Mouse (Mus musculus) monocyte, adult 5-6 weeks (primary cell): ENCODE data around the gene Gm45713. TPM values are rescaled to one million over a fixed set of nuclear protein-coding genes. Genes with fewer than 3 reads are reported as not detected.
"Not testable (repeated sequence)": the region's sequence is repeated elsewhere in the genome, so short reads cannot be mapped to it uniquely, and the experiment has no call there.

Source experiments
- ATAC-seq: fragments of 153-309, 156-312 bp; replicated peaks from 2 replicates; pipeline ENCODE4 v1.8.0; 2017; ENCODE audit warnings: mild to moderate bottlenecking; ENCODE audit not compliant: low TSS enrichment, insufficient number of reproducible peaks, severe bottlenecking, poor library complexity, low FRiP score
- total RNA-seq: library from RNA; stranded (forward); fragments of 200-1000, 200-491, 200-594 nt; gene quantifications from 3 replicates; pipeline ENCODE4 v1.2.3, GENCODE M21; 2017

The Gm45713 gene
- total RNA-seq, 1 experiment from 2014 or later, result not detected

DNA sequence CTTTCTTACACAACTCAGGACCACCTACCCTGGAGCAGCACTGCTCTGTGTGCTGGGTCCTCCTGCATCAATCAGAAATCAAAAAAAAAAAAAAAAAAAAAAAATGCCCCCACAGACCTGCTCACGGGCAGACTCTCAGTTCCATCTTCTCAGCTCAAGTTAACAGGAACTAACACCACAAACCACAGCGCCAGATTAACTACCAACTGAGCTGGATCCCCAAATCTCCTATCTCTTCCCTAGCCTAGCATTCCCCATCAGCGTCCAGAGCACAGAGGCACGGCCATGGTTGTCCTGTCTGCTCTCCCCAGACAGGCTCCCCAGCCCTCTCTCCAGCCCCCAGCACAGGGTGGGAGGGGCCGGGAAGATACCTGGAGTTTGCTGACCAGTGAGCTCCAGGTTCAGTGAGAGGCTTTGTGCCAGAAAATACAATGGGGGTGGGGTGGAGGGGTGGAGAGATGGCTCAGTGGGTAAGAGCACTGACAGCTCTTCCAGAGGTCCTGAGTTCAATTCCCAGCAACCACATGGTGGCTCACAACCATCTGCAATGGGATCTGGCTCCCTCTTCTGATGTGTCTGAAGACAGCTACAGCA lies 28.9 kb downstream of the Gm45713 start:
- no peak for ATAC-seq

DNA sequence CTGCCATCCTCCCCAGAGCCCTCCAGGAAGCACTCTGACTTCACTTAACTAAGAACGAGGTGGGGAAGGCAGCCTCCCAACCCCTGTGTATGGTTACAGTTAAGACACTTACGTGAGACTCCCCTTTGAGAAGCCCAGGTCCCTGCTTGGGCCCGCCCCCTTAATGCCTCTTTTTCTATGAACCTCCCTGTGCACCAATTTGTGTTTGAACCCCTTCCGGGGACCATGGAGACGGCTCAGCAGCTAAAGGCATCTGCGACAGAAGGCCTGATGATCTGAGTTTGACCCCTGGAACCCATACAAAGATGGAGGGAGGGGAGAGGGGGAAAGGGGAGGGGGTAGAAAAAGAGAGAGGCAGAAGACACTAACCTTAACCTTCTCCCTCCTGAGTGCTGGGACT lies 29.6 kb downstream of the Gm45713 start:
- no peak for ATAC-seq

DNA sequence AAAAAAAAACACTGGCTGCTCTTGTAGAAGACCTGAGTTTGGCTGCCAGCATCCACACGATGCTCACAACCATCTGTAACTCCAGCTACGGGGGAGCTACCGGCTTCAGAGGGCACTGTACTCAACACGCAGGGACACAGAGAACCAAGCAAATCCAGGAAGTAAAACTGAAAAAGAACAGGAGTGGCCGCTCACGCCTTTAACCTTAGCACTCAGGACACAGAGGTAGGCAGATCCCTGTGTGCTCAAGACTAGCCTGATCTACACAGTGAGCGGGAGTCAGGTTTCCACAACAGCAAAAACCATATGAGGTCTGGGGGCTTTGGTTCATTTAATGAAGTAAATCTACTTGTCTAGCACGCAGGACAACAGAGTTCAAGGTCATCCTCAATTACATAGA lies 30.5 kb downstream of the Gm45713 start:
- ATAC-seq, result no peak

DNA sequence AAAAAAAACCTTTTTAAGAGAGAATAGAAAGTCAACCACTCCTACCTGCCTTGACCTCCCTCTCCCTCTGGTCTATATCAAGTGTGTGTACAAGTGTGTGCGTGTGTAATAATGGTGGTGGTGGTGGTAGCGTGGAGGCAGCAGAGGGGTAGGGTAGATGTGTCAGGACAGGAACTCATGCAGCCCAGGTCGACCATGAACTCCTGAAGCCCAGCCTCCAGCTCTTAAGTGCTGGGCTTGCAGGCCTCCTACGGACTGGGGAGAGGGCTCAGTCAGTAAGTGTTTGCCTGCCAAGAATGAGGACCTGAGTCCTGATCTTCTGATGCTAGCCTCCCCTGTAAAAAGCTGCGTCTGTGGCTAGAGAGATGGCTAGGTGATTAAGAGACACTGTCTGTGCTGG lies 31.1 kb downstream of the Gm45713 start:
- no peak for ATAC-seq

DNA sequence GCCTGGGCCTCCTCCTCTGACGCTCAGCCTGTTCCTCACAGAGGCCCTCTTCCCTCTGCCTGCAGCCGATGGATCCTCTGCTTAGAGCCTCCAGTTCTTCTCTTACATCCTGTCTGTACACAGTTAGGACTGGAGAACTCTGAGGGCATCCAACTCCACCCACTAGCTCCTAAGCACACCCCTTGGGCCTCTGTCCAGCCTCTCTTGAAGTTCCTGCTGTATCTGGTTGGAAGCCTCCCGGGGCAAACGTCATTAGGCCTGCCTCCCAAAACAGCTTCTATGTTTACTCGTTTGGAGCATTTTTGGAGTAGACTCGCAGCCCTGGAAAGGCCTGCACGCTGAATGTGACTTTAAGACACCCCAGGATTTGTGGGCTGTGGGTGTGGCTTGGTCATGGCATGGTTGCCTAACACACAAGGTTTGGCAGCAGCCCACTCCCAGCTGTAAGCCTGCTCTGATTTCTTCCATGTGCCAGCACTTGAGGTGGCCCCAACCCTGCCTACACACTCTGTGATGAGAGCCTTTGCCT lies 32.3 kb downstream of the Gm45713 start, which contains the start of gene Fcgrt:
TSS of gene Fcgrt (minus strand) at position 200 of the 529 bp plus-strand sequence.
- ATAC-seq, result peak; percentile 97

DNA sequence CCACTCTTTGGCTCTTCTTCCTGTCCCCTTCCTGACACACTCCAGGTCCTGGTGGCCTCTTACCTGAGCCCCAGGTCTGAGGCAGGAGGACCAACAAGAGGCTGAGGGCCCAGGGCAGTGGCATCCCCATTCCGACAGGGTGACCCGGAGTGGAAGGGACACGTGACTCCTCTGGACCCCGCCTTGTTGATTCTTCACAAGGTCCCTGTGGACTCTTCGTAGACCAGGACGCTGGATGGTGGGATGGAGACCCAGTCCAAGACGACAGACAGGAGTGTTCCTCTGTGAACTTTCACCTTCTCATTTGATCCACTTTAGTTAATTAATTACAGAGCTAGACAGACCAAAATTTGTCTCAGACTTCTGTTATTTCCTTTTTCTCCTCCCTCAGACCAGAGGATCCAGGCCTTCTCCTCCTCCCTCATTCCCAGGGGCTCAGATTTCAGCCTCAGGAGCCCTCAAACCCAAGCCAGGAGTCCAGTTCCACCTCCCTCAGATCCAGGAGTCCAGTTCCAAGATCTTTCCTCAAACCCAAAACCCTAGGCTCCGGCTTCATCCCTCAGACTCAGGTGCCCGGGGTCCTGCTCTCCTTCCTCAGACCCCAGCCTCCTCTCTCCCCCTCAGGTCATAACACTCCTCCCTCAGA lies 33.0 kb downstream of the Gm45713 start:
- ATAC-seq, result no peak

DNA sequence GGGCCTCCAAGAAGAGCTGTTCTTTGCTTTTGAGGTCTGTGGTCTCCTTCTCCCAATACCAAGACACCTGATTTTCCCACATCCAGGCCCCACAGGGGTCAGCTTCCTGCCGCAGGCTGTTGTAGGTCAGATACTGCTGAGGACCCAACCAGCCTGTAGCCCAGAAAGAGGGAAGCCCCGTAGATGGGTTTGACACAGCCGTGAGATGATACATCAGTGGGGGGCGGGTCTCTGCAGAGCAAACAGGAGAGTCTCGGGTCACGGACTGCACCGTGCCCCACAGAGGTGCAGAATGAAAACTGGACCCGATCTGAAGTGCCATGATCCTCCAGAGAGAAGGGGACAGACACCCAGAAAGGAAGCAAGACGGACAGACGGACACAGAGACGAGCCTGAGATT lies 33.6 kb downstream of the Gm45713 start:
- no peak for ATAC-seq

DNA sequence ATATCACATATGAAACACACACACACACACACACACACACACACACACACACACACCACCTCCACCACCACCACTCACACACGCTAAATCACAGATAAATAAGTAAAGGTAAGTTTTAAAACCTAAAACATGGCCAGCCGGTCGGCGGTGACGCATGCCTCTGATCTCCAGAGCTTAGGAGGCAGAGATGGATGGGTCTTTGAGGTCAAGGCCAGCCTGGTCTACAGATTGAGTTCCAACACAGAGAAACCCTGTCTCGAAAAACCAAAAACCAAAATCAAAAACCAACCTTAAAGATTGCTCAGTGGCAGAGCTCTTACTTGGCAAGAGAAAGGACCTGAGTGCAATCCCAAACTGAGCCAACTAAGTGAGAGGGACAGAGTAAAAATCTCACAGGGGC lies 36.0 kb downstream of the Gm45713 start:
- no peak for ATAC-seq

DNA sequence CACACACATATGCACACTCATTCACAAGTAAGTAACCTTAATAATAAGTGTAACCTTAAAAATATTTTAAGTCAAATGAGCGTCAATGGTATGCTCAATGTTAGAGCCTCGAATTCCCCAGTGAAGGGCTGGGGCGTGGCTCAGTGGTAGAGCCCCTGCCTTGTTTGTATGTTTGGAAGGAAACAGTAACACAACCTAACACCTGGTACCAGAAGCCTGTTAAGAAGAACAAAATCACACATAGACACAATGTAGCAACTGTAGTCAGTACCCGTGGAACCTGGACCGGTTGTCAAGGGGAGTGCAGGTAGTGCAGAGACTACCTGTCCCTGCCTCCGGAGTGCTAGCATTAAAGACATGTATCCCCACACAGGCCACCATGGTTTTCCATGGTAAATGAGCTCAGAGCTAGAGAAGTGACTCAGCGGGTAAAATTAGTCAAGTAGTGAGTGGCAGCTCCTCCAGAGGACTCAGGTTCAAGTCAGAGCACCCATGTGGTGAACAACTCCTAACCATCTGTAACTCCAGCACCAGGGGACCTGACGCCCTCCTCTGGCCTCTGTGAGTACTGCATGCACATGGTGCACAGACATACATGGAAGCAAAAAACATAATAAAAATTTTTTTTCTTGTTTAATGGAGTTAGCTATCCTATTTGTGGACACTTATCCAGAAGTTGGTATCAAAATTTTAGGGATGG lies 37.3 kb downstream of the Gm45713 start:
- ATAC-seq, result no peak

DNA sequence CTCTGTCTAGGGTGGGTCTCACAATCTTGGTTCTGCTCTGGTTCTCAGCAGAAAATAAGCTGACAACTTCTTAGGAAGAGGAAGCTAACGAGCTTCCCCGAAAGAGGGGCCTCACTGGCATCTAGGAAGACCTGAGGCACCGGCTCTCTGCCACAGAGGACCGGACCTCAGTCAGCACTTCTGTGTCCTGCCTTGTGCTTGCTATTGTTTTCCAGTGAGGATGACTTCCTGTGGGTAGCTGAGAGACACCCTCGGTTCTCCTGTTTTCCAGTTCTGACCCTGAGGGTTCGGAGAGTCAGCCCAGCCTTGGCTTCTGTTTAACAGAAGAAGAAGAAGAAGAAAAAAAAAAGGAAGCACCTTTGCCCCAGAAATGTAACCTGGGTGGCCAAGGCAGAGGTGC lies 38.6 kb downstream of the Gm45713 start:
- peak; percentile 49 for ATAC-seq

DNA sequence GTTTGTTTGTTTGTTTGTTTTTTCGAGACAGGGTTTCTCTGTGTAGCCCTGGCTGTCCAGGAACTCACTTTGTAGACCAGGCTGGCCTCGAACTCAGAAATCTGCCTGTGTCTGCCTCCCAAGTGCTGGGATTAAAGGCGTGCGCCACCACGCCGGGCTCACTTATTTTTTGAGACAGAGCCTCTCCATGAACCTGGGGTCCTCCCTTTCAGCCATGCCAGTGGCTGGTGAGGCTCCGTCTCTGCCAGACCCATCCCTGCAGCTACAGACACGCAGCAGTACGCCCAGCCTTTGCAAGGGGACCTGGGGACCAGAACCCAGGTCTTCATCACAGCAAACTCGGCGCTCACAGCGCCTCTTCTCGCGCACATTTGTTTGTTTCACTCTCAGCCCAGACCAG lies 40.1 kb downstream of the Gm45713 start:
- not testable (repeated sequence) for ATAC-seq

DNA sequence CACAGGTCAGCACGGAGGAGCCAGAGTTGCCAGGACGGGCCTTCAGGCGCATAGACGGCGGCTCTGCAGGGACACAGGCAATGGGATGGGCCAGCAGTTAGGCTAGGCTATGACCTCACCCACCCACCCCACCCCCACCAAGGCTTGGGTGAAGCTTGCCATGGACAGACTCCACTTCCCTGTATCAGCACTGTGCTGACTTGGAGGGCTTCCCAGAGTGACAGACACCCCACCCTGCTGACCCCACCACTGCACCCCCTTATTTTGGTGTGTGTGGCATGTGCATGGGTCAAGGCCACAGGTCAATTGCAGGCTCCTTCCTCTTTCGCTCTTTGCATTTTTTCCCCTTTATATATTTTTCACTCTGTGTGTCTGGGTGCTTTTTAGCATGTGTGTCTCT lies 40.7 kb downstream of the Gm45713 start:
- peak; percentile 59 for ATAC-seq

DNA sequence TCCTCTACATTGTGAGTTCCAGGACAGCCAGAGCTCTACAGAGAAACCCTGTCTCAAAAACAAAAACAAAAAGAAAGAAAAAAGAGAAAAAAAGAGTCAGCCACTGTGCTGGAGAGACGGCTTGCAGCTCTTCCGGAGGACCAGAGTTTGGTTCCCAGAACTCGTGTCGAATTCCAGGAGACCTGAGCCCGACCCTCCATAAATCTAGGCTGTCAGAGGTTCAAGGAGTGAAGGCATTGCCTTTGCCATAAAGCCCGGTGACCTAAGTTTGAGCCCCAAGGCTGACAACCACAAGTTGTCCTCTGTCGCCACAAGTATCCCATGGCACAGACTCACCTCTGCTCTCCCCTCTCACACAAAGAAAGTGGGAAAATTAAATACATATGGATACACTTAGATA lies 41.9 kb downstream of the Gm45713 start:
- no peak for ATAC-seq

DNA sequence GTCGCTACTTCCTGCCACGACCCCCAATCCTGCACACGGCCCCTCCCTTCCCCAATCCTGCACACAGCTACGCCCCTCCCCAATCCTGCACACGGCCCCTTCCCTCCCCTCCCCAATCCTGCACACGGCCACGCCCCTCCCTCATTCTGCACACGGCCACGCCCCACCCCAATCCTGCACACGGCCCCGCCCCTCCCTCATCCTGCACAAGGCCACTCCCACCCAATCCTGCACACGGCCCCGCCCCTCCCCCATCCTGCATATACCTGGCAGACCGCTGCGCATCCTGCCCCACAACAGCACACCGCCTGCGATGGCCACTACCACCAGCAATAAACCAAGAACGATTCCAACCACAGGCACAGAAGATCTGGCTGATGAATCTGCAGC lies 42.5 kb downstream of the Gm45713 start:
- no peak for ATAC-seq

DNA sequence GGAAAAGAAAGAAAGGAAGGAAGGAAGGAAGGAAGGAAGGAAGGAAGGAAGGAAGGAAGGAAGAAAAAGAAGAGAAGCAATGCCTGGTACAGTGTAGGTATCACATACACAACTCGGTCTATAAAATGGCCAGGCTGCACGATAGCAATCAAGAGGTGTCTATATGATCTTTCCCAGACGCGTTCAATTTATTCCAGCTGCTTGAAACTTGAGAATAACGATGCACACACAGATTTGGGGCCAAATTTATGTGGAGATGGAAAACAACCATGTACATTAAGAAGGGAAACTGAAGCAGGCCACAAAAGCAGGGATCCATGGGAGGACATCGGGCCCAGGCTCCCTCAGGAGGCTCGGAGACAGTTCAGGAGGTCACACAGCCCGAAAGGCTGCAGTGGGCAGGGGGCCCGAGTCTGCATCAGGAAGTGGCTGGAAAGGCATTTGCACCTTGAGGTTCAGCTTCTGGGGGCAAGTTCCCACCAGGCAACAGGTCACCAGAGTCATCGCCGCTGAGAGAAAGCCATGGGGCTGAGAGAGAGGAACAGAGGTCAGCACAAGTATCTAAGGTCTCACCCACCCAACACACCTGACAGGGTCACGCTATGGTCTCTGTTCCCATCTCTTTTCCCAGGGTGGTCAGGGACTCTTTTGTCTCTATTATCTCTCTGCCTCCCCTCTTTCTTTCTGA lies 43.1 kb downstream of the Gm45713 start:
- no peak for ATAC-seq

DNA sequence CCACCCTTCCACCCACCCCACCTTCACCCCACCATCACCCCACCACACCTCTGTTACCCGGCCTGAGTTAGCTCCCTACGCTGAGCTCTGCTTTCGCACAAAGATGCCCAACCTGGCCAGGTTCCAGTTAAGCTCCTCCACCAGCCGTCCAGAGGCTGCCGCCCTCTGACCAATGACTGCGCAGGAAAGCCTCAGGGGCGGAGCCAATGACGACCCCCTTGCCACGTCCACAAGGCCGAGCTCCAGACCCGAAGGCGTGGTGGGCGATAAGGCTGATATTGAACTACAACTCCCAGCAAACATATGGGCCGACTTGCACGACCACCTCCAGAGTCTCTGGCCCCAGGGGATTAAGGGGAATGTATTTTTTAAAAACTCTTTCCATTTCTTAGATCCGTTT lies 44.0 kb downstream of the Gm45713 start, which contains the start of gene Rcn3:
TSS of gene Rcn3 (minus strand) at position 174 of the 400 bp plus-strand sequence.
- no peak for ATAC-seq

DNA sequence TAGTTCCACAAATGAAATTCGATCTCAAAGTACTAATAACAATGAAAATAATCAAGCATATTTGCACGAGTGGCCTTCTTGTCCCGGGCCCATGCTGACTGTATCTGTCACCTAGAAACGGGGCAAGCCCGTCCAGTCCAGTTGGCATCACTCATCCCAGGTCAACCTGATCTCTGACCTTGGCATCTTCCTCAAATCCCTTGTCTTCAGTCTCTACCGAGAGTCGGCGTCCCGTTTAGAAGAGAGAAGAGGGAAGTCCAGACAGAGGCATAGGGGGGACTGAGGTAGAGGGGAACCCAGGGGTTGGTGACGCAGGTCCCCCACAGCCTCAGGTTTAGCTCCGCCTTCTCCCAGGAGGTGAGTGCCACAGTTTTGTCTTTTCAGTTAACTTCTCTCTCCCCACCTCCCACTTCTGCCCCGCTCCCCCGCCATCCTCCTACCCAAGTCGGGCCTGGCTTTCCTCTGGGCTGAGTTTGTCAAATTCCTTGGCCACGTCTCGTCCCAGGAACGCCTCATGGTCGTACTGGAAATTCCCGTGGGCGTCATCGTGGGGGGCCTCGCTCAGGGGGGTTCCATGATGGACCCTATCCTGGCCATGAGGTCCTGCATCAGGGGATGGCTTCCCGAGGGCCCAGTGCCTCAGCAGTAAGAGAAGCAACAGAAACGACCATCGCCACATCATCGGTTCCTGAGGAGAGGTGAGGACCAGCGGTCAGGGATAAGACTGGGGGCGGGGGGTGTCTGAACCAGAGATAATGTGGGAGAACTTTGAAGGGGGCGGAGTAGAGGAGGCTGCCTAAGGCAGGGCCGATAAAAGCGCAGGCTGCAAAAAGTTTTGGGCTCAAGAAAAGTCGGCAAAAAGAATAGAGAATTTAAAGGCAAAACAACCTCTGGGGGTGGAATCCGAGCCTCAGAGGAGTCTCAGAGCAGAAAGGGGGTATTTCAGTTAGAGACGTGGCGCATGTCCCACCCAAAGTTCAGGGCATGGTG lies 44.7 kb downstream of the Gm45713 start:
- ATAC-seq, result peak; percentile 41; the same call in 1 of the 2 replicates
